Mouse (Mus musculus) MN1 (cell line): ENCODE measurements at regions not wholly inside any gene's neighbourhood (a gene's known extent, or its start where the extent isn't known, plus 50 kb on each side); places are given as distances from the start of the nearest gene placed in this dataset.
"Not testable (repeated sequence)": the region's sequence is repeated elsewhere in the genome, so short reads cannot be mapped to it uniquely, and the experiment has no call there.

ENCODE experiments used
- DNase-seq: peaks from one replicate; pipeline ENCODE4 v3.0.0-alpha.2; 2016; ENCODE audit warnings: low spot score

DNA sequence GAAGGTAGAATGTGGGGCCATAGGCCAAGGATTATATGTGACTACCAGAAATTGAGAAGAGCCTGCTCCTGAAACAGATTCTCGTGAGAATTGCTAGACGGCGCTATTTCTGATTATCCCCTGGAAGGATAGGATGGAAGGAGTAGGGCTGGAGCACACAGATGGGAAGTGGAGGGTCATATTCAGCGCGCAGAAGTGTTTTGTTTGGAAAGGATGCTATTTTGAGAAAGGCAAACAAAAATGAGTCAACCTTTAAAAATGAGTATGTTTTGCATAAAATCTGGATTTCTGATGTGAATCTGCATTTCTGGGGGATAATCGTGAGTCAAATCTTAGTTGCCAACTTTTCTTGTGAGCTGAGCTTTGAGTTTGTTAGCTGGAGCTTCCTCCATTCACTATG, 58.1 kb upstream of the Fshb start:
- no peak for DNase-seq

DNA sequence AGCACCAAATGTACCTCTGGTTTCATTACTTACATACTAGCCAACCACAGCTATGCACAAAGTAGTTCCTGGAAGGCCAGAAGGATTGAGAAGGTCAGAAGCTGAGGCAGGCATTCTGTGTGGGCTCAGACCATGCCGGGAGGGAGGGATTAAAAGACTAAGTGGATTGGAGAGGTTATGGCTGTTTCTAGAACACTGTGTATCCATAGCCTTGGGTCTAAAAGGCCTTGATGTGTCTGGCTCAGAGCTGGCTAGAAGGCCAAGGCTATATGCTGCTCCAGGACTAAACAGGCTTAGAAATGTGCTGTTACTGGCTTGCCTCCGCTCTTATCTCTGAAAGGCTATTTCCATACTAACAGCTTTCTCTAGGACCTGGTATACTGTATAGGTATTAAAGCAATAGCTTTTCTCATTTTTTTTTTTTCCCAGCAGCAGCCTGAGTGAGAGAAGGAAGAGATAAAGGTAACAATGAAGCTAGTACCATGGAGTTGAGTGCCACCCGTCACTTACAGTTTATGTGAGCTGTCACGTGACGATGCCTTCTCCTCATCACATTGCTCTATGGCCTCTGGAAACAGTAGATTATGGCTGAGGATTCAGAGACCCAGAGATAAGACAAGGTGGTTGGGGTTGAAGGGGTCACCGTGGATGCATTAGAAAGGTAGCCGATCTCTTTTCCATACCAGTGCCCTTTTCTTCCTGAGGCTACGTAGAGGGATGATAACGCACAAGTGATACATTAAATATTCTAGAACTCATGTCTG, 59.4 kb upstream of the Fshb start:
- DNase-seq, result no peak

DNA sequence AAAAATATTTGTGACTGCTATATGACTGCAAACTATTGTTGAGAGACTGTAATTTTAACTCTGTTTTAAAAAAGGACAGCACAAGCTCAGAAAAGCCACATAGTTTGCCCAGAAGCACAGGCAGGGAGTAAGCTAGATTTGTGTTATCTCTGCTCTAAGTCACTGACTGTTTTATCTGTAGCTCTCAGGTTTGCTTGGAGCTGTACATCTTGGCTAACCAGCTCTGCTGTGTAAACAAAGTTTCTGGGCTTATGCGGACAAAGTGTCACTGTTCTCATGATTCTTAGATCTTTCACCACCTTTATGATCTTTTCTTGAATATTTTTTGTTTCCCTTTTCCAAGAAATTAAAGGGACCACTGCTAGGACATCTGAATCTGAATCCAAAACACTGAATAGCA, 60.2 kb upstream of the Fshb start:
- DNase-seq, result no peak

DNA sequence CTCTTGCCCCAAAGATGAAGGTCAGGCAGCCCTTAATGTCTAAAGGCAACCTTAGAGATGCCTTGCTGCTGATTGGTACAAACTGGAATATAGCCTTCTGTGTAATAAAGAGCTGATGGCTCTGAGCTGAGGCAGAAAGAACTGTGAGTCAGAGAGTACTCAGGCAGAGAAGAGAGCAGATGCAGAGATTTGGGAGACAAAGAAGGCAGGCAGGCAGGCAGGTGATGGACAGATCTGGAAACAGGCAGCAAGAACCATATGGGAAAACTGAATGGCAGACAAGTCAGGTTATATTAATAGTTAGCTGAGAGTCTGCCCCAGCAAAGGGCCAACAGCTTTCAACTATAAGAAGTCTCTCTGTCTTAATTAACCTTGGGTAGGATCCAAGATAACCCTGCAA, 73.7 kb upstream of the Fshb start:
- no peak for DNase-seq

DNA sequence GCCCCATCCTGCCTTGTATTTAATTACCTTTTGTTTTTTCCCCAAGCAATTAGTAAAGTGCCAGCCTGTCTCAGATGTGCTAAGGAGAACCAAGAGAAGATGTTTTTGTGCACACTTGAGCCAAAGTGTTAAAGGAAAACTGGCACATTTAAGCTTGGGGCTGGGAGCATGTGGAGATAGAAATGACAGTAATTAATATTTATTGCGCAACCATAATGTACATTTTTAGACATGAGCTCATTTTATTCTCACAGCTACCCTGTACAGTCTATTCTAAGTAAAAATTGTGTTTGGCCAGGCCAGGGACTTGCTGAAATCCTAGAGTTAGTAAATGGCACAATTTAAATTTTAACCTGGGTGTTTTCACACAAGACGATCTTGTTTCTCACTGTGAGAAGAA, 89.9 kb upstream of the Fshb start:
- DNase-seq, result peak; percentile 51

DNA sequence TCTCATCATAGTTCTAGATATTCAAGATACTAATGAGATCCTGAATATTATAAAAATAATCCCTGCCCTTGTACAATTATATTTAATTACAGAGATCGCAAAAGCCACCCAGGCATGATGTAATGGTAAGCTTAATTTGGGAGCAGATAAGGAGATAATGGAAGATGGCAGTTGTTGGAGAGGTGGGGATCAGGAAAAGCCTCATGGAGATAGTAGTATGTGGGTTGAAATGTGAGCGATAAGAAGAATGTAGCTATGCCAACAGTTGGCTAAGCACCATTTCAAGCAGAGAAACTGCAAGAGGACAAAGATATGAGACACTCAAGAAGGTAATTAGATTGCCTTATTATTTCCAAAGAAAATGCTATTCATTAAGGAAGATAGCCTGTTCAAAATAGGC, 90.4 kb upstream of the Fshb start:
- DNase-seq, result no peak

DNA sequence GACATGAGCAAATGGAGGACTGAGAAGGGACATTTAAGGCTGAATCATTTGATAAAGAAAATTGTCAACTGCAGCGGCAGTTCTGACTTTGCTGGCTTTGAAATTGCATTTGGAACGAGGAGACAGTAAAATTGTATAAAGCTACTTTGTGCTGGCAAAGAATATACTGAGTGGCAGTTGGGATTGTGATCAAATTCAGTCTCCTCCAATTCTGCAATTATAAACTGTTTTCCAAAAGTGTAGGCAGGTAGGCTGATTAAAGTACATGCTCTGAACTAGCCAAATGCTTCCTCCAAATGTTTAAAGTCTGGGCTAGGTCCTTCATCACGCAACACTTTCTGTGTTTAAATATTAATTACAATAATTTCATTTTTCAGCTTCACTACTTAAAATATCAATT, 90.9 kb upstream of the Fshb start:
- no peak for DNase-seq

DNA sequence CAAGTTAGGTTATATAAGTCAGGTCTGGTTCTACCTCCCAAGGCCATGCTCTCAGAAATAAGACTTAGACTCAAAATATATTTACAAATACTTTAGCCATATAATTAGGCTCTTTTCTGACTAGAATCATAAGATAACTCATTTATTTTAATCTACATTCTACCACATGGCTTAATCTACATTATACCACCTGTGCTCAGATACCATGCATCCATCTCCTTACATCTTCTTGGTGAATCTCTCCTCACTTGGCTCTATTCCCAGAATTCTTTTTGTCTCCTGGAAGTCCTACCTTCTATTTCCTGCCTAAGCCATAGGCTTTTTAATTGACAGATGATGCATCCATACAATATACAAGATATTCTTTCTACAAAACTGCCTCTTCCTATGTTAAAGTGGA, 92.4 kb upstream of the Fshb start:
- no peak for DNase-seq

DNA sequence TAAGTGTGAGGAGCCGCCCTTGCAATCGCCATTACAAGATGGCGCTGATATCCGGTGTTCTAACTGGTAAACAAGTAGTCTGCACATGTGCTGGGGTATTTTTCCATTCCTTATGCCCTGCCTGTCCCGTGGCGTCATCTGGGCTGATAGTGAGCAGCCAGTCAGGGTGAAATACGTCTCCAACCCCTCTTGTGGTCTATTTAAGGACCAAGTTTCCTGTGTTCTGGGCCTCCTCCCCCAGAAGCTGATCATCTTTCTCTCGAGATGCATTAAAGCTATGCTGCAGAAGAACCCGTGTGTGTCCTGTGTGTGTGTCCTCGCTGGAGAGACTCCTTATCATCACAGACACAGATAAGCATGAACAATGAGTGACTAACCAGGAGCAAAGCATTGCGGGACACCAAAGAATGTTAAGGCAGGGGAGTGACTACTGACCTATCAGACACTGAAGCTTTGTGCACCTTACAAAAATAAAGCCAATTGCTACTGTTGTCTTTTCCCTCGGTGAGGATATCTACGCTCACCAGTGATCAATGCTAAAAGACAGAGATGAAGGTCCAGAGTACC, 99.5 kb upstream of the Fshb start:
- not testable (repeated sequence) for DNase-seq

DNA sequence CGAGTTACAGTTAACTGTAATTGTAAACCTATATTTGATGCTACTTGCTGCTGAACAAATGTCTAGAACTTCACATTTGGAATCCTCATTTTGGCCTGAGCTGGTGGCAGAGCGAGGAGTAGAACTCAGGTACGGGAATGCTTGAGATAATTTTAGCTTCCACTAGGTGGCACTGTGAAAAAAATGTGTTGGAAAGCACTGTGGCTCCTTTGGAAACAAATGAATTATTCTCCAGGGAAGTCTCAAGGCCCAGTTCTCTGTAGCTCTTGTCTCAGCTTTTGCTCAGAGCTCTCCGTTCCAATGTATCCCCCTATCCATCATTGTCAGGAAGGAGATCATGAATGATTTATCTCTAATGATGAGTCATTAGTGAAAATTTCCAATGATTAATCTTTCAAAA, 114.7 kb upstream of the Kcna4 start:
- no peak for DNase-seq

DNA sequence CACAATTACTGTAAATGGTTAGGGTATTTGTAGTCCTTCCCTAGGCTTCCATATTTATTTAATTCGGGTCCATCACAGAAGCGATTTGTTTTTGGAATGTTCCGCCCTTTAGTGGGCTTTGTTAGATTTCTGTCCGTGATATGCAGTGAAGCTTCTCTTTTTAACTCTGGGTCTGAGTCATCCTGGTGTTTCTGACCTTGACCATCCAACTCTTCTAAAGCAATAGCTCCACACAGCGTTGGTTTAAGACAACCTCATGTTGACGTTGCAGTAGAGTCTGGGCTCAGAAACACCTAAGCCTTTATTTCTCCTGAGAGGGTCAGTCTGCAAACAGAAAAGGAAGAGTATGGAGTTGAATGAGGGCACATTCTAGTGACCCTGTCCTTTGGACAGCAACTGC, 107.4 kb upstream of the Kcna4 start:
- no peak for DNase-seq

DNA sequence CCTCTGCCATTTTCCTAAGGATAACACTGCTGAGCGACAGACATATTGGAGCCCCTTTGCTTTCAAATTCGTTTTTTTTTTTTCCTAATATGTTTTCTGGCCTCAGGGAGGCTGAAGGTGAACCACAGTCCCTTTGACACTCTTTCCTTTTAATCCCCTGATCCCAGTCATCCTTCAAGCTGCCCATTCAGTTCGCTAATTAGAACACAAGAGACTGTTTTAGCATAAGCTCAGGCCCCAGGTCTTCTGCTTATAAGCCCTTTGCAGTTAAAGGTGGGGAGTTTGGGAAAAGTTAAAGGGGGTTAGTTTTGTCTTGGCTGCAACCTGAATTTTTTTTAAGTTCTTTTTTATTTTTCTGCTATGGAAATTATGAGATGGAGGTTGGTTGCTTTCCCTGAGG, 105.6 kb upstream of the Kcna4 start:
- no peak for DNase-seq

DNA sequence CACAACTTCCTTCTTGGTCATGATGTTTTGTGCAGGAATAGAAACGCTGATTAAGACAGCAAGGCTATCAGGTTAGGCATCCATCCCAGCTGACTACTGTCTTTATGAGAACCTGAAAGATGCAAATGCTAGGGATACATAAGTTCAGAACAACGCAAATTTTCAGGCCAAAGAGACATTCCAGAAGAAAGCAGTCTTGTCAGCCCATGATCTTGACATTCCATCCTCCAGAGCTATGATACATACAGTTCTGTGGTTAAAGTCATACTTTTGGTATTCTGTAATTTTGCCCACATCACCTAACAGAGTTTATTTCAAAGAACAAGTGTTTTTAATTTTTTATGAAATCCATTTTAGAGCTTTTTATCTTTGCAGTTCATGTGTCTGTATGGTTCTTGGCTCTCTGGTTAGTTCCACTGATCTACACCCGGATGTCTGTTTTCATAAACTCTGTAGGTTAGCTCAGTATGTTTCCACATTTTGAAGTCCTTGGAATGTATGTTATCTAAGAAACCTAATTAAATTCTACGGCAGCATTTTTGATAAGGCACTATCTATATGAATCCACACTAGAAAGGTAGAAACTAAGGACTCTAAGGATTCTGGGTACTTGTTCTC, 88.5 kb upstream of the Kcna4 start:
- DNase-seq, result no peak

DNA sequence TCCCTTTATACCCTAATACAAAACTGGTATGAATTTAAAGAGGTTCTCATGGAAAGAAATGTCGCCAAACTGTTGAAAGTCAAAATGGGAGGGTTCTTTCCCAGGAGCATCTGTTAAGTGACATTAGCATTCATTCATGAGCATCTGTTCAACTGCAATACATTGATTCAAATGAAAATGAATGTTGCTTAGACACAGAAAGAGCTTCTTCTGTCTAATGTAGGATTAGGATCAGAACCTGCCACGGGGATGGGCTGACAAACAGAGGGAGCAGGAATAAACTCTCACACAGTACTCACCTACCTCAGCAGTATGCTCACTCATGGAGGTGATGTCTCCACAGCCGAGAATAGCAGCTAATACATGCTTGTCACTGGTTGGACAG, 88.0 kb upstream of the Kcna4 start:
- DNase-seq, result no peak

DNA sequence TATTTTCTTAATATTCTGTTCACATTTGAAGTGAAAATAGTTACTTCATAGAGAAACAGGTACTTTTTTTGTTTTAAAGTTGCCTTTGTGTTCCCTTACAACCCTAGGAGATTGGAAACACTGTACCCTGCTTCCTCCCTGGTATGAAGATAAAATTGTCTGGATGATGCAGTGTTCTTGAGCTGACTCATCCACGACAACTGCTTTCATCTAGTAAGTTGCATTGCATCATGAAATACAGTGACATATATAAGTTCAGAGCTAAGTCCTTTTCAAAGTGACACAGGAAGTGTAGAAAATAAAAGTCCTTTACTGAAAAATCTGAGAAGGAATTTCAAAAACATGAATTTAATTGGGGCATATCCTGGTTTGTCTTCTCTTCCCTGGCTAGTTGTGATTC, 68.9 kb upstream of the Kcna4 start:
- peak; percentile 20 for DNase-seq

DNA sequence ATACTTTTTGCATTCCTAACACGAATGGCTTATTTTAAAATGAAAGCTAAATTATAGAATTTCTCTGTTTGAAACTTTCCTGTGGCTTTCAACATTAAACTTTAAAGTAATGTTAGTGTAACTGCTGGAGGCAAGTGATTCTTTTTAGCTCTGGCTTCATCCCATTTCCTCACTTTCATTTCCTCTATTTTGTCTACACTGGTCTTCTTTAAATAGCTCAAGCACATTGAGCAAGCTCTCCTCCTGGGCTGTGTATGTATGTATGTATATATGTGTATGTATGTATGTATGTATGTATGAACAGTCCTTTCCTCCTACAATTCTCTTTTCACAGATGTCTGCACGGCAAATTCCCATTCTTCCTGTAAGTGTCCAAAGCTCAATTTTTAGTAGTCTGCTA, 65.8 kb upstream of the Kcna4 start:
- no peak for DNase-seq

DNA sequence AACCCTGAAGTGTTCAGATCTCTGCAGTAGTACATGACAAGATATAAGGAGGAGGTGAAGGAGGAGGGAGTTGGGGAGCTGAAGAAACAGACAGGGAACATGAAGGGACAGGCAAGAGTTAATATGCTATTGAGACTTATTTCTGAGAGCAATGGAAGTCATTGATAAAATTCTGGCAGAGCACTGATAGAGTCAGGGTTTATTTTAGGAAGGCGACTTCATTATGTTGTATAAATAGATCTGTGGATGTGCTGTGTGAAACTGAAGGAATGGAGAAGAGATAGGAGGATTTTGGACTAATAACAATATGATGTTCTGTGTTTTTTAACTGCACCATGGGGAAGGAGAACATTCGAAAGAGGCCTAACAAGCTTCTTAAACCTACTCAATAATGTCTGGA, 63.0 kb upstream of the Kcna4 start:
- no peak for DNase-seq

DNA sequence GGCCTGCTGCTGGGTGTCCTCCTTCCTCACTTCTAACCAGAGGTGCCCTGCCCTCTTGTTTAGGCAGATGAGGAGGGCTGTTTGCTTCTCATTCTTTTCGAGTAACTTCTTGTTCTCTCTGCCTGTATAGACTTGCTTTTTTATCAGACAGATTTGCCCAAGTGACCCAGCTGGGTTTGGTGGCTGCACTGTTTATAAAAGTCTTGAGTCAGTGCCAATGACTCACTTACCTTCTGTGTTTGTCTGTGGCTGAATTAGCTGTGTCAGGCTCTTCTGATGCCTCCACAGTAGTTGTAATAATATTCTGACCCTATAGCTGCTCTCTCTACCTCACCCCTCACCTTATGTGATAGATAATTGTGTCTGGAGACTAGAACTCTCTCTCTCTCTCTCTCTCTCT, 62.2 kb upstream of the Kcna4 start:
- peak; percentile 32 for DNase-seq

DNA sequence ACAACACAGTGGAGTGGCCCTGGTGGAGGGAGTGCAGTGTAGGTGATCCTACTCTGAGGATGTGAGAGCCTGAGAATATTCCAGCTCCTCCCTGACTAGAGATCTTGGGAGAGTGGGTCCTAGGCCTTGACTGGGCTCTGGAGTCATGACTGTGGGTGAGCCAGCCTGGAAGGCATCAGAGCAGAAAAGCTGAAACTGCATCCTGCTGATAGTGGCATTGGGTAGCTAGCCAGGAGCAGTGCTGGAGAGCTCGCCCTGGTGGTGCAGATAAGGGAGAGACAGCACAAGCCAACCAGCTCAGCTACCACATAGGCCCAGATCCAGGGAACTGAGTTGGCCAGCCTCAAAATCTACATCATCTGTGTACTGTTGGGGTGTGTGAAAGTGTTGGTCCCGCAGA, 58.8 kb upstream of the Kcna4 start:
- DNase-seq, result no peak

DNA sequence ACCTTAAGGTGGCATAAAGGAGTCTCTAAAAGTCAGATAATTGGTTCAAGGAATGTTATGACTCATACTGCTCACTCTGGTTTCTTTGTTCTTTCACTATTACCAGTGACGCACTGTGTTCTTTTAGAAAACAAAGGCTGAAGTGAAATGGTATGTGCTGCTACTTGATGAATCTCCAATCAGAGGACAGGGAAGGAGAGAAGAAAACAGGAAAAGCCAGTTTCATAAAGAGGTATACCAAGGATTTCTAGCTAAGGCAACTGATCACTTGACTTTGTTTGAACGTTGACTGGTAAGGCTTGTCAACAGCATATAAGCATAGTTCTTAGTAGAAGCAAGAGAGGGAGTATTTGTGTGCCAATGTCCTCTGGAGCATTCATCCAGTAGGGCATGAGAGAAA, 57.6 kb upstream of the Kcna4 start:
- DNase-seq, result no peak
